Mouse (Mus musculus) frontal cortex, postnatal 14 days (tissue): ENCODE measurements around the gene Fam122a.

Experiments
- DNase-seq, 2 experiments: peaks; one replicate each; pipeline ENCODE4 v3.0.0; 2022; ENCODE audit warnings: low spot score in 2 of 2

Fam122a gene

GRCm38 (mm10) chr19:24476929-24477882 is at the start of gene Fam122a:
TSS of gene Fam122a (minus strand) at chr19:24477356.
- peak; percentile 84 to 88 for DNase-seq

- peak; percentile 19 to 26 for DNase-seq
These were observed 46.5 kb upstream of the Fam122a start for GRCm38 (mm10) chr19:24523476-24524313.

- no peak for DNase-seq
These were observed 44.8 kb upstream of the Fam122a start for GRCm38 (mm10) chr19:24521997-24522396.

DNA sequence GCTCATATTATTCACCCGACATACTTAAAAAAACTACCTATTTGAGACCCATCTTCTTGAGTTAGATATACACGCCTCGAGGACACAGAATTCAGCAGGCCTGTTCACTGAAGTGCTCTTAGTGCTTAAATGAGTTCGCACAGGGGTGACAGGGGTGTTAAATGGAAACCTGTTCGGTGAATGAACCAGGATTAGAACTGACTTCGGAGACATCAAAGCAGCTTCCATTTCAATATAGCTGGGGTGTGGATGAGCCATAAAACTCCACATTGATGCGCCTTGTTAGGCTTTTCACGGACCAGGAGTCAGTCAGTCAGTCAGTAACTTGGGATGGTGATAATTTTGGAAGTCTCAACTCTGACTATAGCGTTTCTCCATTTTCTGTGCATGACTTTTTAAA is 44.0 kb upstream of the Fam122a start:
- no peak for DNase-seq

DNA sequence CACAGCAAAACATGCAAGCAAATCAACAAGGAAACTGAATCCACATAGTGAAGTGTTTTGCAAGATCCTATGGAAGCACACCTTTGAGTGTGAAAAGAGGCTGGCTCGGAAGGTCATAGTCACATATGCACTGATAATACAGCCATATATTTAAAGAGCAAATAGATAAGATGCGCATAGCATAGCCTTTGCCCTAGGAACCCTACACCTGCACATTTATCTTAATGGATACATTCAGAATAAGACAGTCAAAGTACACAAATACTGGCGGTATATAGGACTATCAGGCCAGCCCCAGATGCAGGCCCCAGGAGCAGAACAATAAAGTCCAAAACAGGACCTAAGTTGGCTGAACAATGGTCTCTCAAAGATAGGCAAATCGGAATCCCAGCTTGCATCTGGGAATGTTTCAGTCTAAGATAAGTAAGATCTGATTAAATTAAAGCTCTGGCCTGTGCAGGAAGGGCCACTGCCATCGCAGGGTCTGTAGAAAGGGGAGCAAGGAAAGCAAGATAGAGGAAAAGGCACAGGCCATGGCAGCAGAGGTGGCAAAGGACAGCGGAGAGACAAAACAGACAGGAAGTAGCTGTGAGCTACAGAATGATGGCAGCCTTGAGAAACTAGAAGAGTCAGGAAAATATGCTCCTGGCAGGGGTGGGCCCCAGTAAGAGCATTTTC is 42.7 kb upstream of the Fam122a start:
- no peak for DNase-seq

DNA sequence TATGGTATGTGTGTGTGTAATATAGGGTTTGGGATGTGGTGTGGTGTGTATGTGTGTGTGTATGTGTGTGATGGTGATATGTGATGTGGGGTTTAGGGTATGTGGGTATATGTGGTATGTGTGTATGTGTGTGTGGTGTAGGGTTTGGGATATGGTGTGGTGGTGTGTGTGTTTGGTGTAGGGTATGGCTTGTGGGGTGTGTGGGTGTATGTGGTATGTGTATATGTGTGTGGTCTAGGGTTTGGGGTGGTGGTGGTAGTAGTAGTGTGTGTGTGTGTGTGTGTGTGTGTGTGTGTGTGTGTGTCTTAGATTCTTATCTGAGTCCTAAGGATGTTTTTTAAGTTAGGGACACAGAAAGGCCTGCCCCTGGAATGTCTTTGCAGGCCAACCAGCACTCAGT is 41.2 kb upstream of the Fam122a start:
- DNase-seq: no peak

GRCm38 (mm10) chr19:24517057-24517456 is 39.9 kb upstream of the Fam122a start:
- DNase-seq: no peak

- no peak for DNase-seq
These were observed 38.8 kb upstream of the Fam122a start for GRCm38 (mm10) chr19:24515941-24516340.

DNA sequence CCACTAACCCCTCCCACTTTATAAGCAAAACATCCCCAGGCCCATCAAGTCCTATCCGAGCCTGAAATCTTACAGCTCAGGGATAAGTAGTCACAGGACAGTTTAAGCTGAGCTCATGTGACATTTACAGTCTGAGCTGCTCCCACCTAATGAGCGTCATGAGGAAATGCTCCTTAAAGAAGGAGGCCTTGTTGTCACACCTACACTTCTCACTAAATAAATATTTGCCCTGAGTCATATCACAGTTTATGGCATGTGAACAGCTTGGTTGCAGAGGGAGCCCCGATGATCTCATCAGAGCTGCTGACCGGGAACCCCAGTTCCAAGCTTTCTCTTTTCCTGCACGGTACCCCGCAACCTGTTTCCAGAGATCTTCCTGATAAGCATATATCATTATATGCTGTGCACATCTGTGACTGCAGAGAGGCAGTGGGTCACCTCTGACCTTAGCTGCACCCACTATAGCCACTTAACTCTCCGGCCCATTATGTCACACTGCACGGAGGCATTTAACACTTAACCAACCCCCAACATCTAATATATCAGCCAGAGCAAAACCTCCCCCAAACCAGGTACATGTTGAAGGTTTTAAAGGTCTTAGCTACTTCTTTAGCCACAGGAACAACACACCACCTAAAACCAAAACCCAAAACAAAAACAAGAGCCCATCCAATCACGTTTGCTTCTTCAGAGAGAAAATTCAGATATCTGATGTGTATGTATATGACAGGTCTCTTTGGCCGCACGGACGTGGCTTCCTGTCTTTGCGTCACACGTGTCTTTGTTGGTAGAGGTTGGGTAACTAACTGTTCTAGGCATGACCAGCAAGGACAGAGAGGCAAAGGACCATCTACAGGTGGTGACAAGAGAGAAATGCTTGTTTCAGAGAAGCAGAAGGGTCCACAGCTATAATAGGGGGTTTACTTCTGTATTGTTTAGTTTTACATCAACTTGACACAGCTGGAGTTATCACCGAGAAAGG is 37.8 kb upstream of the Fam122a start:
- DNase-seq: no peak

- no peak for DNase-seq
These were observed 36.1 kb upstream of the Fam122a start for GRCm38 (mm10) chr19:24513105-24513843.

DNA sequence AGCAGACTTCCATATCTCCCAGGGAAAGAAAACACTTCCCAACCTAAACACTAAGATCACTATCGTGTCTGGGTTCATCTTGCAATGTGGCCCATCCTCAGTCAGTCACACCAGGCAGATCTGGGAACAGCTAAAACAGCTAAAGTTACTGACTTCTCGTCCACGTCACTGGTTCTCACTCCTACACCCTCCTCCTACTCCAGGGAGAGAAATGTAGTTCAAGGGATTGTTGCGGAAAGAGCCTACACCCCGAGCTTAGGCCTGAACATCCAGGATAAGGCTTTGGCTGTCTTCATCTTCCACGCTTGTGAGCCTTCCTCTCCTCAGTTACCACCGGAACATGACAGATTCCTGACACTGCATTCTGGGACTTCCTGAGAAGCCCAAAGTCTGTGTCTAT is 34.8 kb upstream of the Fam122a start:
- no peak for DNase-seq

DNA sequence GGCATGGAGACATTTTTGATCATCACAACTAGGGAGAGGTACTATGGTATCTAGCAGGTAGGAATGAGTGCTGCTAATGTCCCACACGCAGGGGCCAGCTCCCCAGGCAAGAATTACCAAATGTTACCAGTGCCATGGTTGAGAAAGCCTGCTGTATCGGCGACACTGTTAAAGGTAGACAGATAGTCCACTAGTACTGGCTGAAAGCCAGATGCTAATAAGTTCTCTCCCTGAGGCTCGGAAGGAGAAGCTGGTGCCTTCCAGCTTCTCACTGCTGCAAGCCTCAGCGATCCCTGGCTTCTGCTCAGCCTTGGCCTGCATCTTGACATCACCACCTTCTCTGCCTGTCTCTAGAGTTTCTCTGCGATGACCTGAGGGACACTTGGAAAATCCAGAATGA is 32.2 kb upstream of the Fam122a start:
- no peak for DNase-seq

DNA sequence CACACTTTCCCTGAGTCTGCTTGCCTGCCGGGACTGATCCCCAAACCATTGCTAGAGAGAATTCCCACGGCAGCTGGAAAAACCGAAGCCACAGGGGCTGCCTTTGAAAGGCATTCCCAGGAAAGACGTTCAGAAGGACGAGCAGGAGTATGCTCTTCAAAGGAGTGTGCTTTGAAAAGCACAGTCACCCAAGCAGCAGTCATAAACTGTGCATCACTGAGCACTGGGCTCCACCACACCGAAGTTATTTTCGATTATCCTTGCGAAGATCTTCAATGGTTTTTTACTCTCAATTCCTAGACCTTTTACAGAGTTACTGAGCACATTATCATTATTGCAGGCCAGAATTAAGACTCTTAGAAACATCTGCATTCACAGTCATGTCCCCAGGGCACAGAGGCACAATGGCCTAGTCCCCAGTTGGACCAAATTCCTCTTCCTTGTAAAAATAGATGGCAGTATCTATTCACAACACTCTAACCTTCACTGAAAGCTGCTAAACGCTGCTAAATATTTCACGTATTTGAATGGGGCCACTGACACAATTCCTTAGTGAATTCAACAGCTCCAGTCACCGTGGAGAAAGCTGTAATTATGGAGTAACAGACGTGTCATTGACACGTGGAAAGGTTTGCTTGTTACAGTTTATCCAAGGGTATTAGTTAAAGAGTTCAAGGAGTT is 31.1 kb upstream of the Fam122a start:
- DNase-seq: no peak

DNA sequence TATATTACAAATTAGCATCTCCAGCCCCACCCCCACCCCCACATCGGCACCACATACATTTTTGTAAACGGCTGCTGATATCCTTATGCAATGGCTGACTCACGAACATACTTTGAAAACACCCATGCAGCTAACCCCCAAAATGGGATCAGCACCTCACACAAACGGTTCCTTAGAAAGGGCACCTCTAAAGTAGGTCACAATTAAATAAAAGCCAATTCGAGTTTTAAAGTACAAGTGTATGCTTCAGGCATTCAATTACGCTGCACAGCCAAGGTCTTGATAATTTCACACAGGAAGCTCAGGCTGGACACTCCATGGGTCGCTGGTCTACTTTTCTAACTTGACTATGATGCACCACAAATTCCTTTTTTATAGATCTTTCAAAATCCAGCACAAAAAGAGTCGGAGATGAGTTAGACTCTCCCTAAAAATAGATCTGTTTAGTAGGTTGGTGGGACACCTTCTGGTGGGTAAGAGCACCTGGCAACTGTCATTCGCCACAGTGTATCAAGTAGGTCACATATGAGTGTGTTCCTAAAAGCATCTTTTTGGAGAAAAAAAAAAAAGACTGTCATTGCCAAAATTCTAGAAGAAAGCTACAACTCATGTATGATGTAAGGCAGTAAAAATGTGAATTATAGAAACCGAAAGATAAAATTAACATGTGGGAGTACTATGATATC is 25.7 kb upstream of the Fam122a start:
- no peak for DNase-seq

GRCm38 (mm10) chr19:24501525-24501924 is 24.4 kb upstream of the Fam122a start:
- DNase-seq: no peak

- DNase-seq: no peak
These were observed 23.3 kb upstream of the Fam122a start for GRCm38 (mm10) chr19:24500431-24500830.

GRCm38 (mm10) chr19:24499291-24499690 is 22.1 kb upstream of the Fam122a start:
- DNase-seq: no peak

GRCm38 (mm10) chr19:24493887-24494286 is 16.7 kb upstream of the Fam122a start:
- DNase-seq: no peak

- no peak for DNase-seq
These were observed 14.7 kb upstream of the Fam122a start for GRCm38 (mm10) chr19:24491824-24492223.
